Mouse (Mus musculus) MEL-GATA-1-ER (cell line): ENCODE data around the gene Mmd.

ENCODE experiments used
- DNase-seq: peaks from one replicate; pipeline ENCODE4 v3.0.0-alpha.2; 2012; ENCODE audit warnings: low read depth; ENCODE audit errors: extremely low read depth

Mmd gene

DNA sequence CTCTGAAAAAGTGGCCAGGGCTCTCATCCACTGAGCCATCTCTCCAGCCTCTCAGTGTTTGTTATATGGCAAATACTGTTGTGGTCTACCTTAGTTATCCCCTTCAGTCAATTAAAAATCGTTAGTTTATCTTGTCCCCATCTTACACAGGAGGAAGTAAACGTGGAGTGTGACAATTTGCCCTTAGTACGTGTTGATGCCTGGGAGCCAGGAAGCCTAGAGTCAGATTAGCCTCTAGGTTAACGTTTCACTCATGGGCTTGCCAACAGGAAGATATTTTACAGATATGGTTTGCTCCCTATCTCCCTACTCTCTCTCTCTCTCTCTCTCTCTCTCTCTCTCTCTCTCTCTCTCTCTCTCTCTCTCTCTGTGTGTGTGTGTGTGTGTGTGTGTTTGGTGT is 33.9 kb downstream of the Mmd start:
- no peak for DNase-seq

DNA sequence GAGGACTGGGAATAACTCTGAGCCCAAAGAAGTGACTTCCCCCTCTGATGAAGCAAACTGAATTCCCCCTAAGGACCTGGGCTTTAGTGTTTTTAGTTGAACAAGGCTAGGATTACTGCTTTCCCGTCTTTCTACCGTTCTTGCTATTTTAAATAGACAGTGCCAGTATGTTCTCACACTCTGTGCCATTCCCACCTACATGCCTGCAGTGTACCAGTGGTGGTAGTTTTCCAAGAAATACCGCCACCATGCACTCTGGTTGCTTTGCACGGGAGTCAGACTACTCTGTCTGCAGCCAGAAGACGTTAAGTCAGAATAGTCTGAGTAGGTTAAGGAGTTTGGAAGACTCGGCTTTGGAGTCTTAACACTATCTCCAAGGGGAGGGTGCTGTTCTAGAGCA is 34.3 kb downstream of the Mmd start:
- DNase-seq, result no peak

DNA sequence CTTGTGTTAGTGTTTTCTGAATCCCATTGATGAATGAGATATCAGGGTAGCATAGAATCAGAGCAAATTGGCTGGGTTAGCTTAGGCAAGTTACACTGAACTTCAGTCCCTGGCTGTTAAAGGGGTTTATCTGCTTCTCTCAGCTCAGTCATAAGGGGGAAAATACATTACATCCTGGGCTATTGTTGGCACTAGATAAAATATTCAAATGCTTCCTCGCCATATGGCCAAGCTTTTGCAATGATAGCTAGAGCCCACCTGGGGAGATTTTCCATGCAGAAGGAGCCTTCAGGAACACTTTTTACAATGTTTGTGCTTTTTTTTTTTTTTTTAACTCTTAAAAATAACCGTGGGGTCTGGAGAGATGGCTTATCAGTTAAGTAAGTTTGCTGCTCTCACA is 34.8 kb downstream of the Mmd start:
- no peak for DNase-seq

DNA sequence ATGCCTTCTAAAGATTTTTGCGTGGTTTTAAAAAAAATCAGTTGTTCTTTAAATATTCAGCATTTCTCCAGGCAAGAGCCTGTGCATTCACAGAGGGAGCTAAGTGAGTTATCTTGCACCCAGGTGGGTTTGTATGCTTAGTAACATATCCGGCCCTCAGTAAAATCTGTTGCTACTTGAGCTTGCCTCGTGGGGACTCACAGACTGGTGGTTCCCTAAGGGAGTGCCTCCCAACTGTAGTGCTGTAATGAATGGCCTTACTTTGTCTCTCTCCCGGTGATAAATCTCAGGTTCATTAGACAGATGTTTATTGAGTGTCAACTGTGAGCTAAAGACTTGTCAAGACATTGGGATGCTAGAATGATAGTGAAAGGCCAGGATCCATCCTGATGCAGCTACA is 35.4 kb downstream of the Mmd start:
- DNase-seq, result no peak

DNA sequence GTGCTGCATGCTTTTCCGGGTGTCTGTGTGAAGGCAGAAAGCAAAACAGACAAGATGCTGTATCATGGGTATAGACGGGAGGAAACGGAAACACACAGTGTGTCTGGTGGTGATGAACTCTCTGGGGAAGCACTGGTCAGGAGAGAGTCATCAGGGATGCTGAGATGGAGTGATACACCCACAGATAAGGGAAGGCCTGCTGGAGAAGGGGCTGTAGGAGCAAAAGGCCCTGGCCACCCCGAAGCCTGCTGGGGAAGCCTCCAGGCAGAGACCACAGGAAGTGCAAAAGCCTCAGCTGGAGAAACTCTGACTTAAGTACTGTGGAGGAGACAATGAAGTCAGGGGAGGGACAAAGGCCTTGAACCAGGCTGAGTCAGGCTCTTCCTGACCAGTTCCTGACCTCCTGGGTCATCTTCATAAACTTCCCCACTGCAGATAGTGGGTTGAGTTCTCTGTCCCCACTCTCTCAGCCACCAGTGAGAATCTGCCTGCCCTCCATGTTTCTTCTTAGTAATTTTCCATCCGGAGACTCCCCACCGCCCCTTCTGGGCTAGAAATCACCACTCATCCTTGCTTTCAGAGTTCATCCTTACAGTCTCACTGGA is 37.4 kb downstream of the Mmd start:
- DNase-seq, result no peak

DNA sequence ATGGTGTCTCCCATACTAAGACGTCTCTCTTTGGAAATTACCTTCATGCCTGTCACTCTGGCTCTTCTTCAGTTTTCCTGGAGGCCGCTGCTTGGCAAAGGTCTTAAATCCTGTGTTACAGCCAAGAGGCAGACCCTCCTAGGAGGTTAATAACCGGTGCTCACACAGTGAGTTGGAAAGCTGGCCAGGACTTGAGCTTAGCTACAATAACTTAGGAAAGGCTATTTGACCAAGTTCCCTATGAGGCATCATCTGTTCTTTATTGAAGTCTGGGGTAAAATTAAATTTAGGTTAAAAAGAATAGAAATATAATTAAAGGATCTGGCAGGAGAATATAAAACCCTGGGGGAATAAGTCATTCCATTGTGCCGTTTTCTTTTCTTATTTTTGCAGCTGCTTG is 41.9 kb downstream of the Mmd start:
- no peak for DNase-seq

DNA sequence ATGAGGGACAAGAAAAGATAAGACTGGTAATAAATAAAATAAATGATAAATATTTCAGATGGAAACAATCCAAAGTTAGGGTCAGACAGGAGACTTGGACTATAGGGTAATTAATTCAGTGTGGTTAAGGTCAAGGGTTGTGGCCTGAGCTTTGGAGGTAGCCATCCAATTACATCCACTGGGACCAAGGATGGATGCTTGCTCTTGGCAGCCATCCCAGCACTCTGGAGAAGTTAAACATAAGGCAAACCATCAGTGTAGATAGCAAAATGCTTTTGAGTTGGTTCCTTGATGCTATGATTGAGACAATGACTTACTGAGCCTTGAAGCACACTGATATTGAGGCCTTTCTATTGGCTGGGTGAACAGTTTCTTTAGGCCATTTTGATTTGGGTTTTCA is 43.5 kb downstream of the Mmd start:
- no peak for DNase-seq

DNA sequence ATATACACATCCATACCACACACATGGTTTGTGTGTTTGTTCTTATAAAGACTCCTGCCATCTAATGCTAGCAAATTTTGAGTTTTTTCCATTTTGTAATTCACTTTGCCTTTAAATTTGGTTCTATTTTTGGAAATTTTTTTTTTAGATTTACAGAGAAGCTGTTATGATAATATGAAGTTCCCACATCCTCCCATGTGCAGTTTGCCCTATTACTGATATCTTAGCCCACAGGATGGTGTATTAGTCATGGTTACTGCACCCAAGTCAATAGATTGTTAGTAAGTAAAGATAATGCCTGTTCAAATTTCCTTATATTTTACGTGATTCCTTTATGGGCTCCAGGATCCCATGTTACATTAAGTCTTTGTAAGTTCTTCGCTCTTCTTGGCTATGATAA is 45.4 kb downstream of the Mmd start:
- no peak for DNase-seq

DNA sequence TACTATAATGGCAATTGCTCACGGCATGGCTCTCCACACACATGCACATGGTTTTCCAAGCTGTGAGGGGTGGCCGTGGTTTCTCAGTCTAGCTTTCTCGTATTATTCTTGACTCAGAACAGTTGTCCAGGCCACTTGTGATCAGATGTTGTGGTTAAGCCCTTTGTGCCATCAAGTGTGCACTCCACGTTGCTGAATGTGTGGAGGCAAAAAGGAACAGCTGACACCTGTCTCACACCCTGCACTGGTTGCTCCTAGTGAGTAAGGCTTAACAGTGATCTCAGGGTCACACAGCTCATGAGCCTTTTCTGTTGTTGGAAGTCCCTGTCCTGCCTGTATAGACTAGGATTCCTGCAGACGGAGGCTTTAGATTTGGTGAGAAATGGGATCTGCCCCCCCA is 56.8 kb downstream of the Mmd start:
- DNase-seq, result no peak

DNA sequence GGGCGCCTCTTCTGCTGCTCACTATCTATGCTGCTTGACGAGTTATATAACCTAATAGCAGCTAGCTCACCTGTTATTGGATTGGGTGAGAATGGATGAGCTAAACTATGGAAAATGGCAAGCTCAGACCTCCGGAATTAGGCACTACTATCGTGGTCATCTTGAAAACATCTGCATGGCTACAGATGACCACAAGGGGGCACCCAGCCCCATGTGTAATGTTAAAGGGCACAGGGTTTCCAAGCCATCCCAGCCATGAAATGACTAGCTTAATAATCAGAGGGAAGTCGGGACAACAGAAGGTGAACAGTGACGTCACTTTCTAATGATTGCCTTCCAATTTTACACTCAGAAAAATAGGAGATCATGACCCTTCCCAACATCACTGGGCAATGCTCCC is 57.7 kb downstream of the Mmd start:
- DNase-seq, result no peak

DNA sequence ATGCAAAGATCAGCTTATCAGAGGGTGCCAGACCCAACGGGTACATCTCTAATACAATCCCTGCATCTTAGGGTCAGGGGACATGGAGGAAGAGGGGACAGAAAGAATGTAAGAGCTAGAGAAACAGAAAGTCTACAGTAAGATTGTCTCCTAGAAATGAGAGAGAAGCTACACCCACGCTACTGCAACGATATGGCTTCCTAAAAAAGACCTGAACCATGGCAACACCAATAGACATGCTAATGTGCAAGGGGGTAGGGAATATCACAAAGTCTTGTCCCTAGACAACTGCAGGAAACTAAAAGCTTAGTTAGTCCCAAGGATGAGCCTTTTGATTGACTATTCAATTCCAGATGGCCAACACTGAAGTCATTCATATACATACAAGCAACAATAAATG is 65.3 kb downstream of the Mmd start:
- no peak for DNase-seq

DNA sequence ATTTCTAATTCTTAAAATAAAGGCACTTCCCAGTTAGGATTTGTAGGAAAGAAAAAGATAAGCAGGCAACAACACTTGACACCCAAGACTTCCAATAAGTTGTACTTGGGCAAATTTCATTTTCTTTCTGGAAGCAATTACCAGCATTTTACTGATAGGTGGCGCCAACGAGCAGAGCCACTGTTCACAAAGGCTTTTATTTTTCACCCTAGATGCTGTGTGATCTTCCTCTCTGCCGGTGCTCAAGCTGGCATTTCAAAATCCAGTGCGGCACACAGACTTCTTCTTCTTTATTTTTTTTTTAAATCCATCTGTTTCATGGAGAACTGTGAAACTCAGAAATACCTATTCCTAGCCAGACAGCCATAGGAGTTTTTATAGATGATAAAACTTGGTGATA is 68.2 kb downstream of the Mmd start:
- DNase-seq, result peak; percentile 21

DNA sequence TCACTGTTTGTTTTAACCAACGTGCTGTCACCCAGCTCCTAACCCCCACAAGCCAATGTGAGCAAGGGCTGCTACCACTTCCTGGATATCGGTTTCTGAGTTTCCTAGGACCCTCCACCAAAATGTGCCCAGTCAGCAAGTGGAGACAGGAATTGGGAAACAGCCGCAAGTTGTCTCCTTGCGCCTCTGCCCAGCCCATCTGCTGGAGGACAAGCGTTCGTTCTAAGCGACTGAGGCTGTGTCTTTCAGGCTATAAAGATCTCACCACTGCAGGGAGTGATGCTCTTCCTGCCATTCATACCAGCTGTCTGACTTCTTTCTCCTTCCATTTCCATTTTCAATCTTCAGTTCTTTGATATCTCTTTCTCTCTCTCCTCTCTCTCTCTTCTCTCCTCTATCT is 71.7 kb downstream of the Mmd start:
- DNase-seq, result no peak

DNA sequence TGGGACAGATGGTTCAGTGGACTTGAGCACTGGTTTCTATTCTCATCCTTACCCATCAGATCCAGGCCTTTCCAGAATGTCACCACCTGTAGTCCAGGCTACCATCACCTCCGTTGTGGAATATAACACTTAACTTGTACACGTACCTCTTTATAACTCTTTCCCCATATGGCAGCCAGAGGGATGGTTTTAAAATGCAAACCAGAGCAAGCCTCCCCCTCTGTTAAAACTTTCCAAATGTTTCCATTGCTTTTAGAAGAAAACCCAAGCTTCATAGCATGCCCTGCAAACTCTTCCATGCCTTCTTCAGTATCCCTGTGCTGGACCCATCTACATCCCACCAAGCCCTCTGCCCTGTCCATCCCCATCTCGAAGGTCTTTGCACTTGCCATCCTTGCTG is 75.3 kb downstream of the Mmd start:
- DNase-seq, result no peak

DNA sequence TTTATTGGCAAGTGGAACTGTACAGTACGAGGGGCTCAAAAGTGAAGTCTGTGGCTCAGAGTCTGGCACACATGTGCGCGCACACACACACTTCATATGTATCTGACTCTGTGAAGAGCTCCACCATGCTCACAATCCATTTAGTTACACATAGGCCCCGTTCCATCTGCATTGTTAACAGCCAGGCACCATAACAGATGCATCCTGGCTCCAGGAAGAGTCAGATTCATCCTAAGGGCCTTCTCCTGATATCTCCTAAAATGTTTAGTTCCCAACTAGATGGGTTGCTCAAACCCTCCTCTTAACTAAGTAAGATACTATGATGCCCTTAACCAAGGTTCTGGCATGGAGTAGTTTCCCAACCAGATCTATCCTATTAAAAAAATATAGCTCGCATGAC is 76.9 kb downstream of the Mmd start:
- DNase-seq, result no peak

DNA sequence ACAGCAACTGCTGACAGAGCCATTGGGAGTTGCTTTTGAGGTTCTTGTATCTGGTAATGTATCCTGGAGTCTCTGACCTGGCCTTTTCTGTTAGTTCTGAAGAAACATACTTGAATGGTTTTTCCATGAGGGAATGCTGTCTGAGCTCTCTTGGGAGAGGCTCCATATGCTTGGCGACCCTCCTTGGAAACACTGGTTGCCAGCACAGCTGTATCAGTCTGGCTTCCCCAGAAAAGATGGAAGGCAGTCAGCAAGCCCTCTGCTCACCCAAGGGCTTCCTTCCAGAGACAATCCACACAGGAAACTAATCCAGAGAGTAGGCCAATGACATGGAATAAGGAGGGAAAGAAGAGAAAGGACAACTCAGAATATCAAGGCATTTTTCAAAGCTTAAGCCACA is 77.6 kb downstream of the Mmd start:
- DNase-seq, result no peak
